Mouse (Mus musculus): Measurements from ENCODE around the gene Klc3. TPM values are rescaled to one million over a fixed set of nuclear protein-coding genes. Genes with fewer than 3 reads are reported as not detected.

The Klc3 gene
- polyA plus RNA-seq, 1 experiment from 2014 or later: 0.81 TPM

DNA sequence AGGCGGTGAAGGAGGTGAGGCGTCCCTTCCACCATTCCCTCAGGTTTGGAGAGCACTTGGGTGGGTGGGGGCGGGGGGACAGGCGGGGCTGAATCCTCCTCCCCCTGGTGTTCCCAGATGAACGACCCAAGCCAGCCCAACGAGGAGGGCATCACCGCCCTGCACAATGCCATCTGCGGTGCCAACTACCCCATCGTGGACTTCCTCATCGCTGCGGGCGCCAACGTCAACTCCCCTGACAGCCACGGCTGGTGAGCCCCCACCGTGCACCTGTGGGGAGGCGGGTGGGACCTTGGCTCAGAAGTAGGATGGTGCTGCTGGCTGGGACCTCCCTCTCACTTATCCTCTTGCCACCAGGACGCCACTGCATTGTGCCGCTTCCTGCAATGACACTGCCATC, 28.5 kb downstream of the Klc3 start:
- no peak overlapping the region for H3K27ac ChIP-seq (ENCODE audit: low read depth, low read length)
- H3K4me2 ChIP-seq (ENCODE audit: low read length): no peak overlapping the region
- H3K9me3 ChIP-seq (replicated peaks; ENCODE audit: control insufficient read depth, low read length): no peaks in the 10 kb centered on the region
- H3K9ac ChIP-seq (ENCODE audit: low read length): no peak overlapping the region
- WGBS: 82% methylated on average over 18 of the region's 18 CpGs
- no peaks in the 10 kb centered on the region for H3K4me1 ChIP-seq (ENCODE audit: control insufficient read depth, insufficient read depth, low read length)
- H3K36me3 ChIP-seq (ENCODE audit: control insufficient read depth, insufficient read depth, low read length): 0 out of 2 replicates have a peak, but pooled peaks cover 6% of the 10 kb centered on the region
- no peak for DNase-seq (ENCODE audit: low spot score)
- H3K4me3 ChIP-seq (ENCODE audit: low read depth, low read length): no peak overlapping the region
- no peaks in the 10 kb centered on the region for H3K27me3 ChIP-seq (replicated peaks; ENCODE audit: control insufficient read depth, insufficient read depth, low read length)
- no peak for ATAC-seq

DNA sequence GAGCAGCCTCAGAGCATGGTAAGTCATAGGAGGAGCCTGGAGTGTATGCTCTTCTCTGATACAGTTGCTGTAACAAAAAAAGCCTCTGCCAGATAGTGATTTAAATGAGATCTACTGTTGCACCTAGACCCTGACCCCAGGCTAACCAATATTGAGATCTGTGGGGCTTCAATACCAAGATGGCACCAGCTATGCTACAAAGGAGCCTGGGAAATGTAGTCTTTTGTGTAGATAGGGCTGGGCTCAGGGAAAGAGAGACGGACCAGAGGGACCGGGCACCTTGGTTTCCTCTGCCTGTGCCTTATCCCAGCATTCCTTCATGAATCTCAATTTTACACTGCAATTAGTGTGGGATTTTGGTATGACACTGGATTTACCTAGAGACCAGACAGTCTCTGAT, 30.5 kb downstream of the Klc3 start:
- Histone ChIP-seq H3K9me3 (replicated peaks; ENCODE audit: control insufficient read depth, low read length) (no peaks in the 10 kb centered on the region), H3K4me1 (ENCODE audit: control insufficient read depth, insufficient read depth, low read length) (no peaks in the 10 kb centered on the region), H3K4me2 (ENCODE audit: low read length) (no peak overlapping the region), H3K27me3 (replicated peaks; ENCODE audit: control insufficient read depth, insufficient read depth, low read length) (no peaks in the 10 kb centered on the region), H3K4me3 (ENCODE audit: low read depth, low read length) (no peak overlapping the region), H3K27ac (ENCODE audit: low read depth, low read length) (no peak overlapping the region), H3K36me3 (ENCODE audit: control insufficient read depth, insufficient read depth, low read length) (0 out of 2 replicates have a peak, but pooled peaks cover 6% of the 10 kb centered on the region), H3K9ac (ENCODE audit: low read length) (no peak overlapping the region)
- no peak for DNase-seq (ENCODE audit: low spot score)
- 94% methylated on average over 2 of the region's 2 CpGs for WGBS
- ATAC-seq: no peak

DNA sequence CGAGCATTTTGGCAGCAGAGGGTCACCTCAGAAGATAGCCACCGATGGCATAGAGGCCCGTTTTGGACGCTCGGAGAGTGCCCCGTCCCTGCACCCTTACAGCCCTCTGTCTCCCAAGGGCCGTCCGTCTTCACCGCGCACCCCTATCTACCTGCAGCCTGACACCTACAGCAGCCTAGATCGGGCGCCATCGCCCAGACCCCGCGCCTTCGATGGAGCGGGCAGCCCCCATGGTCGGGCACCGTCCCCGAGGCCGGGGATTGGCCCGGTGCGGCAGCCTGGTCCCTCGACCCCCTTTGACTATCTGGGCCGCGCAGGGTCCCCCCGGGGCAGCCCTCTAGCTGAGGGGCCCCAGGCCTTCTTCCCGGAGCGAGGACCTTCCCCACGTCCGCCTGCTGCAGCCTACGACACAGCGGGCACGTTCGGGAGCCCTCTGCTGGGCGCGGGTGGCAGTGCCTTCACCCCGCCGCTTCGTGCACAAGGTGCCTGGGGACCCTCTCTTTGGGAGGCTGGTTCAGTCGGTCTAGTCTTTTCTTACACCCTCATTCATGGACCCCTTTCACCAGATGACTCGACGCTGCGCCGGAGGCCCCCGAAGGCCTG, 34.0 kb downstream of the Klc3 start:
- Histone ChIP-seq H3K4me1 (ENCODE audit: control insufficient read depth, insufficient read depth, low read length) (no peaks in the 10 kb centered on the region), H3K4me2 (ENCODE audit: low read length) (peak overlapping the region; percentile 67), H3K9ac (ENCODE audit: low read length) (peak overlapping the region; percentile 61), H3K9me3 (replicated peaks; ENCODE audit: control insufficient read depth, low read length) (no peaks in the 10 kb centered on the region), H3K27ac (ENCODE audit: low read depth, low read length) (no peak overlapping the region), H3K4me3 (ENCODE audit: low read depth, low read length) (peak overlapping the region; percentile 35), H3K27me3 (replicated peaks; ENCODE audit: control insufficient read depth, insufficient read depth, low read length) (no peaks in the 10 kb centered on the region), H3K36me3 (ENCODE audit: control insufficient read depth, insufficient read depth, low read length) (no peaks in the 10 kb centered on the region)
- WGBS: 14% methylated on average over 46 of the region's 46 CpGs
- ATAC-seq (peak; percentile 91), DNase-seq (ENCODE audit: low spot score) (peak; percentile 75)

DNA sequence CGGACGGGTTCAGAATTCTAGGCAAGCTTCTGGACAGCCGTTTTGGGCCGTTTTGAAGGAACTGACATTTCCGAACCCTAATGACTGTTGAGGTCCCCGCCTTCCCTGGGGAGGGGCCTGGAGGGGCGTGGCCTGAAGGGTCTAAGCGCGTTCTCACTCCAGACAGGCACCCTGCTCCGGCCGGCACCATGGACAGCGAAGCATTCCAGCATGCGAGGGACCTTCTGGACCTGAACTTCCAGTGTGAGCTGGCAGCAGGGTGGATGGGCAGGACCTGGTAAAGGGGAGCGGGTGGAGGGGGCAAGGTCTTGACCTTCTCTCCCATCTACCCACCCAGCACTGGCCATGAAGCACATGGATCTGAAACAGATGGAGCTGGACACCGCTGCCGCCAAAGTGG, 35.5 kb downstream of the Klc3 start:
- Histone ChIP-seq H3K9ac (ENCODE audit: low read length) (no peak overlapping the region), H3K27me3 (replicated peaks; ENCODE audit: control insufficient read depth, insufficient read depth, low read length) (no peaks in the 10 kb centered on the region), H3K36me3 (ENCODE audit: control insufficient read depth, insufficient read depth, low read length) (no peaks in the 10 kb centered on the region), H3K9me3 (replicated peaks; ENCODE audit: control insufficient read depth, low read length) (no peaks in the 10 kb centered on the region), H3K4me1 (ENCODE audit: control insufficient read depth, insufficient read depth, low read length) (no peaks in the 10 kb centered on the region), H3K4me3 (ENCODE audit: low read depth, low read length) (no peak overlapping the region), H3K27ac (ENCODE audit: low read depth, low read length) (no peak overlapping the region), H3K4me2 (ENCODE audit: low read length) (no peak overlapping the region)
- WGBS: 24% methylated on average over 16 of the region's 16 CpGs
- ATAC-seq: no peak
- no peak for DNase-seq (ENCODE audit: low spot score)

DNA sequence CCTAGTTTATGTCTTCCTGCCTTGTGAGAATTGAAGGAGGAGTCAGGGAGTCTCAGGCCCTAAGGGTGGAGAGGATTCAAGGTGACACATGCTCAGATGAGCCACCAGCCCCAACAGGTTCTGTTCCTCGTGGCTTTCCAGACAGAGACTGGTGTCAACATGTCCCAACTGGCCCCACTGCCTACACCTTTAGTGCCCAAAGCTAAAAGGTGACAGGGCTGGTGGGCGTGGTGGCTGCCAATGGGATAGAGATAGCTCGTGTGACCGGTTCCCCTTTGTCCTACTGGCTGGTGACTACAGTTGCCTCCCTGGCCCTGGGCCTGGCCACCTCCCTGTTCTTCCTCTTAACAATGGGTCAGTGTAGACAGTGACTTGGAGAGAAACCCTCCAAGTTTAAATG, 38.5 kb downstream of the Klc3 start:
- 83% methylated on average over 4 of the region's 4 CpGs for WGBS
- ATAC-seq: no peak

DNA sequence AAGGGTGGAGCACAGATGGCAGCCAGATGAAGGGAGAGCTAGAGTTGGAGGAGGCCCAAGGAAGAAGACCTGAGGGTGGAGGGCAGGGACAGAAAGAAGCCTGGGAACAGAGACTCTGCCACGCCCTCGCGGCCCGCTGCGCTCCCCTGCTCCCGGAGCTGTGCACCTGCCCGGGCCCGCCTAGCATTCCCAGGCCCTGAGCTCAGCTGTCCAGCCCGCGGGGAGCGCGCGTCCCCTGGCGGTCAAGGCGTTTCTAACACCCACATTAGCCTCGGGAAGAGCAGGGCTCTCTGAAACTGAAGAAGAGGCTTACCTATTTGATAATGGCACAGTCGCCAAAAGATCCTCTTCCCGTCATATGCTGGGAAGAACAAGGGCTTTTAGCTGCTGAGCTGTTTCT, 40.0 kb downstream of the Klc3 start:
- no peak overlapping the region for H3K4me3 ChIP-seq (ENCODE audit: low read depth, low read length)
- ATAC-seq (no peak), DNase-seq (ENCODE audit: low spot score) (peak; percentile 40)
- no peaks in the 10 kb centered on the region for H3K36me3 ChIP-seq (ENCODE audit: control insufficient read depth, insufficient read depth, low read length)
- H3K4me2 ChIP-seq (ENCODE audit: low read length): no peak overlapping the region
- no peak overlapping the region for H3K27ac ChIP-seq (ENCODE audit: low read depth, low read length)
- H3K9ac ChIP-seq (ENCODE audit: low read length): no peak overlapping the region
- H3K4me1 ChIP-seq (ENCODE audit: control insufficient read depth, insufficient read depth, low read length): peaks cover 7% of the 10 kb centered on the region; the same call in 1 of the 2 replicates
- 2% methylated on average over 18 of the region's 18 CpGs for WGBS
- H3K9me3 ChIP-seq (replicated peaks; ENCODE audit: control insufficient read depth, low read length): no peaks in the 10 kb centered on the region
- no peaks in the 10 kb centered on the region for H3K27me3 ChIP-seq (replicated peaks; ENCODE audit: control insufficient read depth, insufficient read depth, low read length)

More for the DNA sequence above, 38.5 kb downstream of the Klc3 start:
- no peak for DNase-seq (ENCODE audit: low spot score)
- no peaks in the 10 kb centered on the region for H3K36me3 ChIP-seq (ENCODE audit: control insufficient read depth, insufficient read depth, low read length)
- no peak overlapping the region for H3K27ac ChIP-seq (ENCODE audit: low read depth, low read length)
- H3K9me3 ChIP-seq (replicated peaks; ENCODE audit: control insufficient read depth, low read length): no peaks in the 10 kb centered on the region
- H3K27me3 ChIP-seq (replicated peaks; ENCODE audit: control insufficient read depth, insufficient read depth, low read length): no peaks in the 10 kb centered on the region
- H3K4me1 ChIP-seq (ENCODE audit: control insufficient read depth, insufficient read depth, low read length): peaks cover 6% of the 10 kb centered on the region; the same call in 1 of the 2 replicates
- H3K4me3 ChIP-seq (ENCODE audit: low read depth, low read length): no peak overlapping the region
- H3K9ac ChIP-seq (ENCODE audit: low read length): no peak overlapping the region
- no peak overlapping the region for H3K4me2 ChIP-seq (ENCODE audit: low read length)

DNA sequence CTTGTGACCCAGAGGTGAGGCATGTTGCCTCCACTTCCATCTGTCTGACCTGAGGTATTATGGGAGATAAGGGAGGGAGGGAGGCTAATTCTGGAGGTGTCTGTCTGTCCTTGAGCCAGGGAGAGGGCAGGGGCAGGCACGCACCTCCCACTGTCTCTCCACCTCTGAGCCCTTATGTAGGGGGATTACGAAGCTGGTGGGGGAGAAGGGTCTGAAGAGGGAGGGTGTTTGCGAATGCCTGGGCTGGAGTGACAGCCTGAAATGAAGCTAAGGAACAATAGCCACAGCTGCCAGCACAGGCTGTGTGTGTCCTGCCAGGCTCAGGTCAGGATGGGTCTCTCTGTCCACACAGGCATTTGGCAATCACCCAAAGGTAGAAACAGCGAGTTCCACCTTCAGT, 41.6 kb downstream of the Klc3 start:
- Histone ChIP-seq H3K27me3 (replicated peaks; ENCODE audit: control insufficient read depth, insufficient read depth, low read length) (no peaks in the 10 kb centered on the region), H3K4me3 (ENCODE audit: low read depth, low read length) (no peak overlapping the region), H3K9me3 (replicated peaks; ENCODE audit: control insufficient read depth, low read length) (no peaks in the 10 kb centered on the region), H3K27ac (ENCODE audit: low read depth, low read length) (no peak overlapping the region), H3K36me3 (ENCODE audit: control insufficient read depth, insufficient read depth, low read length) (peaks cover 3% of the 10 kb centered on the region; the same call in 1 of the 2 replicates), H3K4me2 (ENCODE audit: low read length) (no peak overlapping the region), H3K4me1 (ENCODE audit: control insufficient read depth, insufficient read depth, low read length) (peaks cover 9% of the 10 kb centered on the region; the same call in 1 of the 2 replicates), H3K9ac (ENCODE audit: low read length) (no peak overlapping the region)
- no peak for DNase-seq (ENCODE audit: low spot score)
- no peak for ATAC-seq
- WGBS: 19% methylated on average over 4 of the region's 4 CpGs

DNA sequence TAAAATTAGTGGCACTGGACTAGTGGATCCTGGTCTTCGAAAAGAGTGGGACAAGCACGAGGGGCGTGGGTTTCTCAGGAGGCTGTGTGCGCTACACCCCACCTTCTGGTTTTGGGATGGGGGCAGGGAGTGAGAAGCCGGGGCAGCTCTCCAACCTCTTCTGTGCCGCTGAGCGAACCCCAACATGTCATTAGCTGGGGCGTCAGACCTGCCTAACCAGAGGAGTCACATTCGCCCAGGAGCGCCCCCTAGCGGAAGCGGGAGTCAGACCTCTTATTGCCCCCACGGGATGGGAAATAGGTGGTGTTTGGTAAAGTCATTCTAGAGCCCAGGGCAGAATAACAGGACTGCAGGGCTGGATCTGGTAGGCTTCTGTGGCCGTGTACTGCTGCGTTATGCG, 42.2 kb downstream of the Klc3 start:
- Histone ChIP-seq H3K27me3 (replicated peaks; ENCODE audit: control insufficient read depth, insufficient read depth, low read length) (no peaks in the 10 kb centered on the region), H3K4me2 (ENCODE audit: low read length) (peak overlapping the region; percentile 99), H3K4me1 (ENCODE audit: control insufficient read depth, insufficient read depth, low read length) (peaks cover 9% of the 10 kb centered on the region; the same call in 1 of the 2 replicates), H3K27ac (ENCODE audit: low read depth, low read length) (no peak overlapping the region), H3K9ac (ENCODE audit: low read length) (peak overlapping the region; percentile 40; the same call in 1 of the 2 replicates), H3K4me3 (ENCODE audit: low read depth, low read length) (peak overlapping the region; percentile 55; the same call in 1 of the 2 replicates), H3K9me3 (replicated peaks; ENCODE audit: control insufficient read depth, low read length) (no peaks in the 10 kb centered on the region), H3K36me3 (ENCODE audit: control insufficient read depth, insufficient read depth, low read length) (peaks cover 4% of the 10 kb centered on the region; the same call in 1 of the 2 replicates)
- DNase-seq (ENCODE audit: low spot score): peak; percentile 49
- no peak for ATAC-seq
- 14% methylated on average over 16 of the region's 16 CpGs for WGBS

DNA sequence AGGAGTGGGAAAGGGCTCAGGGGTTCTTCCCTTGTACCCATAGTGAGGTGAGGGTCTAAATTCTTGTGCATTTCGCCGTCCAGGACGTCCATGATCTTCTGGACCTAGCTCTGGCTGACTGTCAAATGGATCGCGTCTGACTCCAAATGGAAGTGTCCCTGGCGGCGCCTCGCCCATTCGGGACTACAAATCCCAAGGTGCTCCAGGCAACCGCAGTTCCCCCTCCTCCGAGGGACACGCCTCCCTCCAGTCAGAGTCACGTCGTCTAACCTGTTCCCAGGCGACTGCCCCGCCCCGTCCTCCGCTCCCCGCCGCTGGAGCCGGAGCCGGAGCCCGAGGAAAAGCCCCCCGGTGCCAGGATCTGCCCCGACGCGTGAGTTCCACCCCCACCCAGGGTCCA, 43.0 kb downstream of the Klc3 start:
- Histone ChIP-seq H3K4me1 (ENCODE audit: control insufficient read depth, insufficient read depth, low read length) (peaks cover 9% of the 10 kb centered on the region; the same call in 1 of the 2 replicates), H3K27me3 (replicated peaks; ENCODE audit: control insufficient read depth, insufficient read depth, low read length) (no peaks in the 10 kb centered on the region), H3K4me2 (ENCODE audit: low read length) (peak overlapping the region; percentile 99), H3K9ac (ENCODE audit: low read length) (peak overlapping the region; percentile 40; the same call in 1 of the 2 replicates), H3K9me3 (replicated peaks; ENCODE audit: control insufficient read depth, low read length) (no peaks in the 10 kb centered on the region), H3K27ac (ENCODE audit: low read depth, low read length) (no peak overlapping the region), H3K36me3 (ENCODE audit: control insufficient read depth, insufficient read depth, low read length) (peaks cover 11% of the 10 kb centered on the region), H3K4me3 (ENCODE audit: low read depth, low read length) (peak overlapping the region; percentile 55)
- ATAC-seq: peak; percentile 74
- DNase-seq (ENCODE audit: low spot score): peak; percentile 95
- WGBS: under 1% methylated on average over 27 of the region's 27 CpGs

Measured in forebrain, embryonic 14.5 days (tissue).